Mouse (Mus musculus) cerebellum, adult 2 months (tissue): ENCODE data around the gene Pkp1.

Experiments
- CTCF ChIP-seq: fragments of 200-500 bp; IDR thresholded peaks from 2 replicates; pipeline ENCODE4 v1.5.1; 2011; ENCODE audit warnings: low read depth, mild to moderate bottlenecking, control low read depth, low read length, moderate library complexity, borderline replicate concordance; ENCODE audit not compliant: insufficient read depth
- POLR2A ChIP-seq: fragments of 200-500 bp; IDR thresholded peaks from 2 replicates; pipeline ENCODE4 v1.6.1; 2011; ENCODE audit warnings: low read length, control low read depth, borderline replicate concordance; ENCODE audit not compliant: insufficient read depth

- TF ChIP-seq CTCF: no peak
- no peak for TF ChIP-seq POLR2A
These were observed 57.9 kb downstream of the Pkp1 start for GRCm38 (mm10) chr1:135861091-135861490.
